Mouse (Mus musculus): ENCODE data around the gene Amfr.

DNA sequence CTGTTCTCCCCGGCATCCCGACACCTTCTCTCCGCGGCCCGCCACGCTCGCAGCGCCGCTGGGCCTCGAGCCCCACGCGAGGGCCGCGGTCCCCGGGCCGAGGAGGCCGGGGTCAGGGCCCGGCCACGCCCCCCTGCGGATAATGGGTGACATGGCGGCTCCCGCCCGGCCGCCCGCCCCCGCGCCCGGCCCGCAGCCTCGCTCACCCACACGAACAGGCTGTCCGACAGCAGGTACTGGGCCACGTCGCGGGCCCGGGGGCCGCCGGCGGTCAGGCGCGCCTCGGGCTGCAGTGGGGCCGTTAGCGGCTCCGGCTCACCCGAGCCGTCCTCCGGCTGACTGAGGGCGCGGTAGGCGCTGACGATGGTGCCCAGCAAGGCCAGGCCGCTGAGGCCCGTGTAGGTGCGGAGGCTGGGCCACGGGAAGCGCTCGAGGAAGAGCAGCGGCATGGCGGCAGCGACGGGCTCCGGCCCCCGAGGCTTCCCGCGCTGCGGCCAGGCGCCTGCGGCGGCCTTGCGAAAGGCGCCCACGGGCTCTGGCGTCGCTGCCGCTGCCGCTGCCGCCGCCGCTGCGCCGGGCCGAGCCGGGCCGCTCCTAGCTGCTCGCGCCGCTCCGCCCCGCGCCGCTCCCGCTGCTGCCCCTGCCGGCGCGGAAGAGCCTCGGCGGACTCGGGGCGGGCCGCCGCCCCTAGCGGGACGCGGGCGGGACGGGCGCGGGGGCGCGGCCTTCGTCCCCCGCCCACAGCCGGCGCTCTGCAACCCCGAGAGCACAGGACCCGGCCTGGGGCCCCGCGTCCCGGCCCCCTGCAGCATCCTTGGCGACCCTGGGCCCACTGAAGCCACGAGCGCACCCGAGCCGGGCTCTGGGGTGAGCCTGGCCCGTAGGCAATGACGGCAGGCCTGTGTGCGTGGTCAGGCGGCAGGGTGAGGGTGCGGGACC, at the start of gene Amfr:
- no peak for TF ChIP-seq ZC3H11A (IDR thresholded peaks at IDR 0.05; ENCODE audit: borderline replicate concordance, low read depth, low read length)
- no peak for TF ChIP-seq ZNF384 (IDR thresholded peaks at IDR 0.05; ENCODE audit: low read depth, low read length)
- no peak for TF ChIP-seq CHD2 (IDR thresholded peaks at IDR 0.05; ENCODE audit: low read depth, low read length)
- no peak for TF ChIP-seq MAFK (IDR thresholded peaks at IDR 0.05; ENCODE audit: insufficient read depth, low read depth, low read length)
- TF ChIP-seq HCFC1 (IDR thresholded peaks at IDR 0.05; ENCODE audit: borderline replicate concordance, insufficient read depth, low read length) = 0 out of 2 replicates have a peak, but pooled peaks have one; percentile 16

Measured in ES-E14 (cell line).